23 mouse cellular contexts compared by ENCODE assay signal in genomic region chr15:80059606-80060005, GRCm38 (mm10). TPM values are rescaled to one million over a fixed set of nuclear protein-coding genes. Genes with fewer than 3 reads are reported as not detected.
DNase-seq lines count a peak whose midpoint lies in the region; ATAC-seq lines count a peak whose summit lies in the region.
"Had no signal": no experiment of that assay in that cellular context is flagged by ENCODE, and none has a peak within 500 bp of the region (broad histone marks: within the 10 kb centered on the region; RNA-seq: fewer than 3 reads in every experiment).

No protein-coding gene starts in this region.

- H3K4me2 ChIP-seq in liver, embryonic 12.5 days, result 0 out of 2 replicates have a peak overlapping the region, but pooled peaks have one; percentile 2
- H3K4me2 ChIP-seq: embryonic facial prominence, embryonic 15.5 days; heart, embryonic 15.5 days; midbrain, embryonic 12.5 days; neural tube, embryonic 13.5 days had no signal

- peaks cover 16% of the 10 kb centered on the region; the same call in 1 of the 2 replicates for H3K27me3 ChIP-seq in liver, embryonic 12.5 days (replicated peaks)
- H3K27me3 ChIP-seq in forebrain, embryonic 10.5 days (ENCODE audit: poor library complexity, severe bottlenecking), result no peaks in the 10 kb centered on the region
- H3K27me3 ChIP-seq: embryonic facial prominence, embryonic 15.5 days; heart, embryonic 15.5 days had no signal

- ATAC-seq in liver, embryonic 12.5 days, result 0 out of 2 replicates have a peak, but pooled peaks have one; percentile 9
- ATAC-seq: activated CD4-positive, CD25-positive, alpha-beta regulatory T cell, adult 4 months; lung, postnatal 0 days had no signal

- 73% methylated on average over 7 of the region's 7 CpGs for WGBS in liver, embryonic 12.5 days (ENCODE audit: insufficient replicate concordance)
- WGBS in forebrain, embryonic 10.5 days, result 90% methylated on average over 7 of the region's 7 CpGs

- H3K9ac ChIP-seq in liver, embryonic 12.5 days, result no peak overlapping the region
- H3K9ac ChIP-seq: embryonic facial prominence, embryonic 15.5 days; heart, embryonic 15.5 days; midbrain, embryonic 12.5 days; neural tube, embryonic 13.5 days had no signal

- no peaks in the 10 kb centered on the region for H3K9me3 ChIP-seq in liver, embryonic 12.5 days (replicated peaks)
- H3K9me3 ChIP-seq in forebrain, embryonic 10.5 days, result no peaks in the 10 kb centered on the region
- H3K9me3 ChIP-seq: embryonic facial prominence, embryonic 15.5 days; G1E; heart, embryonic 15.5 days; hindbrain, embryonic 10.5 days; midbrain, embryonic 12.5 days; neural tube, embryonic 13.5 days had no signal

- no peaks in the 10 kb centered on the region for H3K4me1 ChIP-seq in liver, embryonic 12.5 days
- peaks cover 40% of the 10 kb centered on the region for H3K4me1 ChIP-seq in forebrain, embryonic 10.5 days

- no peak for DNase-seq in liver
- DNase-seq in kidney, adult 9 months, result peak; percentile 85
- peak; percentile 62 to 83 for DNase-seq in kidney, postnatal 25 days
- no peak for DNase-seq in forebrain, embryonic 10.5 days (ENCODE audit: extremely low spot score, low spot score)
- no peak for DNase-seq in cerebellum, adult 9-10 months
- DNase-seq in right cerebral cortex, postnatal 14 days, result no peak
- DNase-seq: adrenal gland, postnatal 25 days; cerebellum, adult 11-12 months; cerebellum, postnatal 36 days; heart, adult 2 months; layer of hippocampus, adult 9-11 months; left cerebral cortex, postnatal 4 days; thymus, postnatal 25 days had no signal

- H3K27ac ChIP-seq in liver, embryonic 12.5 days, result no peak overlapping the region
- H3K27ac ChIP-seq in forebrain, embryonic 10.5 days, result no peak overlapping the region
- H3K27ac ChIP-seq: embryonic facial prominence, embryonic 15.5 days; heart, adult 2 months; heart, embryonic 15.5 days; hindbrain, embryonic 10.5 days; left cerebral cortex, adult 2 months; midbrain, embryonic 12.5 days; neural tube, embryonic 13.5 days had no signal

- H3K4me3 ChIP-seq in liver, embryonic 12.5 days, result no peak overlapping the region
- no peak overlapping the region for H3K4me3 ChIP-seq in forebrain, embryonic 10.5 days
- H3K4me3 ChIP-seq: embryonic facial prominence, embryonic 15.5 days; heart, adult 2 months; heart, embryonic 15.5 days; hindbrain, embryonic 10.5 days; left cerebral cortex, adult 2 months; midbrain, embryonic 12.5 days; neural tube, embryonic 13.5 days had no signal

- H3K36me3 ChIP-seq in liver, embryonic 12.5 days, result no peaks in the 10 kb centered on the region
- H3K36me3 ChIP-seq in forebrain, embryonic 10.5 days (replicated peaks), result no peaks in the 10 kb centered on the region
- H3K36me3 ChIP-seq: embryonic facial prominence, embryonic 15.5 days; G1E; heart, embryonic 15.5 days; hindbrain, embryonic 10.5 days; midbrain, embryonic 12.5 days; neural tube, embryonic 13.5 days had no signal

RNA-seq across cellular contexts. Expression of gene Syngr1, which starts 31.5 kb away (rescaled TPM):
- 20.4 and 21.9 TPM in 2 replicates for polyA plus RNA-seq in liver, embryonic 12.5 days (2016; fragmentation: Nextera tagmentation; extraction: Ambion mirVana)
- 10.5 and 11.2 TPM in 2 replicates for polyA plus RNA-seq in forebrain, embryonic 10.5 days (2016; fragmentation: Nextera tagmentation; extraction: Ambion mirVana)

RNA-seq across cellular contexts. Expression of gene Rpl3, which starts 32.1 kb away (rescaled TPM):
- polyA plus RNA-seq in liver, embryonic 12.5 days (2016; fragmentation: Nextera tagmentation; extraction: Ambion mirVana), result 912 and 924 TPM in 2 replicates
- polyA plus RNA-seq in forebrain, embryonic 10.5 days (2016; fragmentation: Nextera tagmentation; extraction: Ambion mirVana), result 1,023 and 1,061 TPM in 2 replicates

RNA-seq across cellular contexts. Expression of gene Pdgfb, which starts 44.8 kb away (rescaled TPM):
- 1.6 and 2.2 TPM in 2 replicates for polyA plus RNA-seq in liver, embryonic 12.5 days (2016; fragmentation: Nextera tagmentation; extraction: Ambion mirVana)
- 1.8 TPM in 2 replicates for polyA plus RNA-seq in forebrain, embryonic 10.5 days (2016; fragmentation: Nextera tagmentation; extraction: Ambion mirVana)
- polyA plus RNA-seq: G1E had no signal

Comparison
In these comparisons a context has a peak if more than half of its experiments do, and no peak if none do; other contexts are left out.
1. DNase-seq: peak in kidney, adult 9 months (single experiment) and kidney, postnatal 25 days (2 of 2); none in liver (single experiment), forebrain, embryonic 10.5 days (single experiment), cerebellum, adult 9-10 months (single experiment) and right cerebral cortex, postnatal 14 days (single experiment).